Mouse (Mus musculus) spleen, adult 2 months (tissue): ENCODE data around the gene Jak1.

ENCODE experiments used
- CTCF ChIP-seq: fragments of 200-500 bp; IDR thresholded peaks from 2 replicates; pipeline ENCODE4 v1.5.1; 2011; ENCODE audit warnings: mild to moderate bottlenecking, inconsistent platforms; ENCODE audit not compliant: insufficient read depth, insufficient read length, insufficient replicate concordance; ENCODE audit errors: extremely low read depth
- POLR2A ChIP-seq: fragments of 200-500 bp; IDR thresholded peaks from 2 replicates; pipeline ENCODE4 v1.6.1; 2011; ENCODE audit warnings: low read depth, low read length, inconsistent platforms

DNA sequence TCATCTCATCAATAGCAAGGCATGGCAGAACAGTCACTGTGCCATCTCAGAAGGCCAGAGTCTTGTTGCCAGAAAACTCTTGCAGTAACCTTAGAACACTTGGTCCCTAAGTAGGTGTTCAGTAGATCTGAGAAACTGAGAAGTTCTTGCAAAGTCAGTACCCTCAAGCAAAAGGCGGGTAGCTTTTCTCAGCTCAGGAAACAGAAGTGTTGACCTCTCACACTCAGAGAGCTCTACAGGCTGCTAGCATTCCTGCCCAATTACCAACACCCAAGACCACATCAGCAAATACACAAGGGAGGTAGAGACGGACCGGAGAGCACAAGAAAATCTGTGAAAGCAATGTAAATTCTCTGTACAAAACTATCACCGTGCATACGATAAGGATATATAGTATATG, 39.1 kb downstream of the Jak1 start:
- TF ChIP-seq CTCF (no peak), POLR2A (no peak)
